Mouse (Mus musculus): ENCODE results near the gene Sipa1l2. TPM values are rescaled to one million over a fixed set of nuclear protein-coding genes. Genes with fewer than 3 reads are reported as not detected.

Sipa1l2 gene
- total RNA-seq, 4 experiments from 2014 or later = 41.6 to 49.5 (median 44.5) TPM

DNA sequence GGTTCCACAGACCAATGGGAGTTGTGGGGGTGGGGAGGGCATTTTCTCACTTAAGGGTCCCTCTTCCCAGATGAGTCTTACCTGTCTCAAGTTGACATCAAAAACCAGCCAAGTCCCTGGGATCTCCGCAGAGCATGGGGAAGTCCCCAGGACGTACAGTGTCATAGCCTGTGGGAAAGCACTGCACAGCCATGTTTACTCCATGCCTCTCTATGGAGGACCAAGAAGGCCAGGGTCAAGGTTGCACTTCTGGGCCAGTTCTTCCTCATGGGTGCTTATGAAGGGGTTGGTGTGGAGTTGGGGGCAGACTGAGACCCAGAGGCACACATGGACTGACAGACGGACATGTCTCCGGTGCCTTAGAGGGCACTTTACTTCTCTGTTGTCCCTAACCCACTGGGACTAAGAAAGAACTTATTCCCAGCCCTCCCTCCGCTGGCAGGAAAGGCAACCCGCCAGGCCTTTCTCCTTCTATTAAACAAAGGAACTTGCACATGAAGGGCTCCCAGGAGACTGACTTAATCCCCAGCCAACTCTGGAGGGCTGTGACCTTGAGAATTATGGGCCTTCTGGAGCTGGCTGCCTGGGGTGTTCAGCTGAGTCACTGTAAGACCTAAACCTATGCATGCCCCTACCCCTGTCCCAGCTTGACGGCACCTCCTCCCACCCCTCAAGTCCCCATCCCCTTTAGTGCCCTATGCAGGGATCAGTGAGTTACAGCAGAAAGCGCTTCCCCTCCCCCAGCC is 199.9 kb downstream of the Sipa1l2 start:
- peak; percentile 66 for DNase-seq (ENCODE audit: low spot score)

GRCm38 (mm10) chr8:125368341-125369035 is 201.1 kb downstream of the Sipa1l2 start:
- DNase-seq (ENCODE audit: low spot score) = peak; percentile 76

Other genes with a start within 250 kb of the Sipa1l2 start
- 1 to 10 TPM; 4.9 to 7.0 (median 6.4) TPM for gene Map10, start 100.0 kb upstream of the Sipa1l2 start, total RNA-seq (2022)
- gene Ntpcr, start 160.2 kb upstream of the Sipa1l2 start, total RNA-seq (2022) = 10 to 100 TPM; 14.6 to 18.4 (median 16.3) TPM